Mouse (Mus musculus) kidney, embryonic 14.5 days (tissue): ENCODE data around the gene Gpr18. TPM values are rescaled to one million over a fixed set of nuclear protein-coding genes. Genes with fewer than 3 reads are reported as not detected.

Experiments used
- ATAC-seq: fragments of 200-750 bp; cut with Nextera tagmentation; 2 replicates; pipeline ENCODE4 v1.8.0; 2017; ENCODE audit warnings: moderate number of reproducible peaks, mild to moderate bottlenecking, moderate TSS enrichment, moderate library complexity; ENCODE audit not compliant: low FRiP score, low TSS enrichment
- H3K27ac ChIP-seq: fragments of 300-500 bp; sonication (generic); 2 replicates; pipeline ENCODE4 v1.5.1; 2014; ENCODE audit warnings: low read depth, mild to moderate bottlenecking, low read length, moderate library complexity, mixed read lengths
- H3K27me3 ChIP-seq: fragments of 300-500 bp; sonication (generic); 2 replicates; pipeline ENCODE4 v1.6.1; 2014; ENCODE audit warnings: mild to moderate bottlenecking, low read length; ENCODE audit not compliant: control insufficient read depth, insufficient read depth
- H3K36me3 ChIP-seq: fragments of 300-500 bp; sonication (generic); 2 replicates; pipeline ENCODE4 v1.6.1; 2014; ENCODE audit warnings: low read length, mixed read lengths; ENCODE audit not compliant: control insufficient read depth, insufficient read depth
- H3K4me1 ChIP-seq: fragments of 300-500 bp; sonication (generic); 2 replicates; pipeline ENCODE4 v1.6.1; 2014; ENCODE audit warnings: low read length, mixed read lengths; ENCODE audit not compliant: control insufficient read depth, insufficient read depth
- H3K4me2 ChIP-seq: fragments of 300-500 bp; sonication (generic); replicated peaks from 2 replicates; pipeline ENCODE4 v1.6.1; 2014; ENCODE audit warnings: low read depth, mild to moderate bottlenecking, low read length
- H3K4me3 ChIP-seq: fragments of 300-500 bp; sonication (generic); 2 replicates; pipeline ENCODE4 v1.5.1; 2014; ENCODE audit warnings: mild to moderate bottlenecking, low read length
- H3K9ac ChIP-seq: fragments of 300-500 bp; sonication (generic); 2 replicates; pipeline ENCODE4 v1.6.1; 2014; ENCODE audit warnings: low read depth, mild to moderate bottlenecking, low read length, moderate library complexity
- H3K9me3 ChIP-seq: fragments of 300-500 bp; sonication (generic); 2 replicates; pipeline ENCODE4 v1.6.1; 2016; ENCODE audit warnings: low read length; ENCODE audit not compliant: control insufficient read depth
- WGBS: fragments of 180-500 bp; shearing (Covaris S2); extraction: QIAGEN DNeasy Blood & Tissue Kit; methylation state at CpG from one replicate; pipeline ENCODE4 v1.1.7; 2014; 5-methylcytosine and 5-hydroxymethylcytosine counted together
- polyA plus RNA-seq: library from polyadenylated mRNA; unstranded; fragments of >200 nt; fragmentation: Nextera tagmentation; extraction: Ambion mirVana; gene quantifications from 2 replicates; pipeline ENCODE4 v1.2.1, GENCODE M21; 2014

The Gpr18 gene
- polyA plus RNA-seq, 1 experiment from 2014 or later, result 0.42 TPM

DNA sequence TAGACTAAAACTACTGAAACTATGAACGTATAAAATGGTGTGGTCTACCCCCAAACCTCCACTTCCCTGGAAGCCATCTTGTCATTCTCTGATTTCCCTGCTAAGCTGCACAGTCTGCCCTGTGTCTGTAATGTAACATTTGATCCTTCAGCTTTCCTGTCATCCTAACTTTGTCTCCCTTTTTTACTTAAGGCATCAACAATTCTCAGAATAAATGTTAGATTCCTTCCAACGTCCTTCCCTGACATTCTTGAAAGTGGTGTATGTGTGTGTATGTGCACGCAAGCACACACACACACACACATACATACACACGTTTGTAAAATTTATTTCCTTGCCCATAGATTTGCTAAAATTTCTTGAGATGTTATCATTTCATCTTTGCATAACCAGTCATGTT is 44.5 kb upstream of the Gpr18 start:
- no peaks in the 10 kb centered on the region for H3K9me3 ChIP-seq
- no peak overlapping the region for H3K4me2 ChIP-seq
- no peak overlapping the region for H3K4me3 ChIP-seq
- H3K4me1 ChIP-seq, result peaks cover 32% of the 10 kb centered on the region
- no peaks in the 10 kb centered on the region for H3K36me3 ChIP-seq
- H3K27me3 ChIP-seq, result no peaks in the 10 kb centered on the region
- H3K27ac ChIP-seq, result no peak overlapping the region
- WGBS, result 83% methylated on average over 4 of the region's 4 CpGs
- no peak for ATAC-seq
- H3K9ac ChIP-seq, result no peak overlapping the region

DNA sequence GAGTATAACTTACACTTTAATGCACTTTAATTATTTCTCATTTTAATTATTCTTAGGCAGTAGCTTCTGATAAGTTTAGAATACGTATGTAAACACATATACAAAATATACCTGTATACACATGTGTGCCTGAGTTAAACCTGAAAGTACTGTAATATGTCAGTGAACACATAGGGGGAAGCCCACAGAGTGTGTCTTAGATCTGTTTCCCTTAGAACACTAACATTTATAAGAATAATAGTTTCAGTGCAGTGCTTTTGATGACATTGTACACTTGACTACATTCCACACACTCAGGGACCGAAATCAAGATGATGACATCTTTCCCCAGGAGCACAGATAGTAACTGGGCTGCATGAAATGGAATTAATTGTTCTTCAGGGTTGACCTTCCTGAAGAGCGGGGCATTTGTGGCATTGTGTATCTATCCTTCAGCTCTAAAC is 44.0 kb upstream of the Gpr18 start:
- H3K9me3 ChIP-seq, result no peaks in the 10 kb centered on the region
- H3K9ac ChIP-seq, result no peak overlapping the region
- no peak overlapping the region for H3K4me3 ChIP-seq
- no peaks in the 10 kb centered on the region for H3K27me3 ChIP-seq
- H3K27ac ChIP-seq, result no peak overlapping the region
- ATAC-seq, result no peak
- WGBS, result 88% methylated on average over 3 of the region's 3 CpGs
- H3K4me2 ChIP-seq, result no peak overlapping the region
- H3K36me3 ChIP-seq, result no peaks in the 10 kb centered on the region
- H3K4me1 ChIP-seq, result peaks cover 32% of the 10 kb centered on the region

DNA sequence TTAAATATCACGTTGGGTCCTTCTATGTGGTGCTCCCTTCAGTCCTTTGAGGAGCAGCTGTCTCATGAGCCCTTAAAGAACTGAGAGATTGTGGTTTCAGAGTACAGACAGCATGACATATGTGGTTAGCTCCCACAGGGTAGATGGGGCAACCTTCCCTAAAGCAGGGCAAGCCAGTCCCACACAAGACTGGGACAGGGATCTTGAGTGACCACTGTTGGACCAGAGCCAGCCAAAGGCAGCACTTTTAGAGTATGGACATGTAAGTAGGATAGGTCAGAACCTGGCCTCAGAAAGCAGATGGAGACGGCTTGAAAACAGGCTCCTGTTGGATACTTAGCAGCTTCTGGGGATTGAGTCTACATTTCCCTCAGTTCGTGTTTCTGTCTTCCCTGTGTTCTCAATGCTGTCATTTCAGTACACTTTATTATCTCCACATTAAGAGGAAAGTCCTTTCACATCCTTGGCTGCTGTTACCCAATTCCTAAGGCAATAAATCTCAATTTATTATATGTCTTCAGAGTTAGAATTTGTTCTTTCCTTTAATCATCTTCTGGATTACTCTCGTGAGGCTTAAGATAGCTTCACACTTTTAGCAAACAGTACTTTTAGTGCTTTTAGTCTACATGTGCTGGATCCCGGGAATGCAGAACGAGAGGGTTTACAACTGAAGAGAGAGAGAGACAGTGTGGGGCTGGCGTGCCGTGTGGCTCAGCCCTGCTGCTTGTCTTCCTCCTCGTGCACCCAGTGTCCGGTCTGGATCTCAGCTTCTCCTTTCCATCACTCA is 43.4 kb upstream of the Gpr18 start:
- Histone ChIP-seq H3K4me3 (no peak overlapping the region), H3K4me1 (peaks cover 32% of the 10 kb centered on the region), H3K9me3 (no peaks in the 10 kb centered on the region), H3K36me3 (no peaks in the 10 kb centered on the region), H3K27me3 (no peaks in the 10 kb centered on the region), H3K9ac (no peak overlapping the region), H3K27ac (no peak overlapping the region), H3K4me2 (no peak overlapping the region)
- ATAC-seq, result no peak
- WGBS, result 33% methylated on average over 10 of the region's 10 CpGs

GRCm38 (mm10) chr14:121958041-121958750 is 42.6 kb upstream of the Gpr18 start:
- Histone ChIP-seq H3K4me2 (no peak overlapping the region), H3K36me3 (no peaks in the 10 kb centered on the region), H3K27ac (no peak overlapping the region), H3K9ac (no peak overlapping the region), H3K27me3 (no peaks in the 10 kb centered on the region), H3K4me3 (no peak overlapping the region), H3K4me1 (peaks cover 27% of the 10 kb centered on the region), H3K9me3 (no peaks in the 10 kb centered on the region)
- WGBS, result 85% methylated on average over 3 of the region's 3 CpGs
- no peak for ATAC-seq

GRCm38 (mm10) chr14:121957176-121957871 is 41.7 kb upstream of the Gpr18 start:
- WGBS, result 91% methylated on average over 10 of the region's 10 CpGs
- ATAC-seq, result no peak
- no peak overlapping the region for H3K4me2 ChIP-seq

DNA sequence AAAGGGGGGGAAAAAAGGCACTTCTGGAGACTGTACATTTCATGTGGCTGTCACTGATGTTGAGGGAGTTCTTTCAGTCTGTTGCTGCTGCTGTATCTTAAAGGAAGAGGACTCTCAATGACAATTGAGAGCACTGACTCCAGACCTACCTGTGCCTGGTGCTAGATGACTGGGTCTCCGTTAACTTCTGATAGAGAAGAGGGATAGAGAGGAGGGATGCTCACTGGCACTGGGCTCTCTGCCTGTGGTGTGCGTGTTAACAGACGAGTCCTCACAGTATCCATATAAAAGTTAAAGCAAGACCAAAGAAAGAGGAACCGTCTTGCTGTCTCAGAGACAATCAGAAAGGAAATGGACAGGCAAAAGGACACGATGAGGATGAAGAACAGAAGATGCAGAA is 40.7 kb upstream of the Gpr18 start:
- Histone ChIP-seq H3K27ac (no peak overlapping the region), H3K36me3 (no peaks in the 10 kb centered on the region), H3K4me2 (no peak overlapping the region), H3K4me1 (peaks cover 16% of the 10 kb centered on the region), H3K9ac (no peak overlapping the region), H3K27me3 (no peaks in the 10 kb centered on the region), H3K4me3 (no peak overlapping the region), H3K9me3 (no peaks in the 10 kb centered on the region)
- ATAC-seq, result no peak
- 88% methylated on average over 5 of the region's 5 CpGs for WGBS

More at GRCm38 (mm10) chr14:121957176-121957871, 41.7 kb upstream of the Gpr18 start:
- Histone ChIP-seq H3K36me3 (no peaks in the 10 kb centered on the region), H3K9me3 (no peaks in the 10 kb centered on the region), H3K27ac (no peak overlapping the region), H3K27me3 (no peaks in the 10 kb centered on the region), H3K4me3 (no peak overlapping the region), H3K4me1 (peaks cover 26% of the 10 kb centered on the region), H3K9ac (no peak overlapping the region)

DNA sequence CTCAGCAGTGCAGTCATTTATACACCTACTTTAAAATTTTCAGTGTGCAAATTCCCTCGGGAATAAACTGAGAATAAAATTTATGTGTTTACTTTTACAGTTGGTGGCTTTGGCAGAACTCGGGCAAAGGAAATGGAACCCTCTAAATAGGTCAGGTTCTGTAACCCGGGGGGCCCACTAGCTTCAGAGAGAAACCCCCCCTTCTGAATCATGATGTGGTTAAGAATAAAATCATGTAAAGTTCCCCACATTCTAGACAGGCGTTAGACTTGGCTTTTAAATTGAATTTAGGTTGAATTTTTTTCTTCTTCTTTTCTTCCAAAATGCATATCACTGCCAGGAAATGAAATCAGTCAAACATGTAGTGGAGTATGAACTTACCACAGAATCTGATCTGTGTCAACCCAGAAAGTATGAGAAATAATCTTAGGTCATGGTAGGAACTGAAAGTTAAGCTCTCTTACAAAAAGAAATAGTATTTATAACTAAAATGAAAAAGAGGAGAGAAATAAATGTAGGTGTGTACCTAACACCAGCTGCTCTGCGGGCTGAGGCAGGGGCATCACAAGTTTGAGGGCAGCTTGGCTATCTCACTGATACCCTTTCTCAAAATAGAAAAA is 39.7 kb upstream of the Gpr18 start:
- H3K4me2 ChIP-seq, result no peak overlapping the region
- peaks cover 8% of the 10 kb centered on the region for H3K4me1 ChIP-seq
- no peaks in the 10 kb centered on the region for H3K36me3 ChIP-seq
- H3K4me3 ChIP-seq, result no peak overlapping the region
- no peak overlapping the region for H3K9ac ChIP-seq
- ATAC-seq, result no peak
- H3K9me3 ChIP-seq, result no peaks in the 10 kb centered on the region
- H3K27me3 ChIP-seq, result no peaks in the 10 kb centered on the region
- 57% methylated on average over 5 of the region's 5 CpGs for WGBS
- no peak overlapping the region for H3K27ac ChIP-seq

- no peak for ATAC-seq
- WGBS, result 95% methylated on average over 12 of the region's 12 CpGs
- Histone ChIP-seq H3K4me2 (no peak overlapping the region), H3K27ac (no peak overlapping the region), H3K9ac (no peak overlapping the region), H3K4me1 (peaks cover 8% of the 10 kb centered on the region), H3K9me3 (no peaks in the 10 kb centered on the region), H3K27me3 (no peaks in the 10 kb centered on the region), H3K36me3 (no peaks in the 10 kb centered on the region), H3K4me3 (no peak overlapping the region)
Measured at GRCm38 (mm10) chr14:121954608-121955007, 39.0 kb upstream of the Gpr18 start.
